Mouse (Mus musculus): ENCODE results near the gene Bnc2. TPM values are rescaled to one million over a fixed set of nuclear protein-coding genes. Genes with fewer than 3 reads are reported as not detected.

Gene Bnc2
- polyA plus RNA-seq, 1 experiment = 1.8 TPM

- Histone ChIP-seq H3K4me3 (ENCODE audit: control insufficient read depth, insufficient read depth, low read length) (no peak overlapping the region), H3K27ac (ENCODE audit: control insufficient read depth, insufficient read depth, low read length) (no peak overlapping the region), H3K27me3 (ENCODE audit: control insufficient read depth, insufficient read depth, low read length) (no peaks in the 10 kb centered on the region), H3K4me1 (replicated peaks; ENCODE audit: control insufficient read depth, insufficient read depth, low read length) (no peaks in the 10 kb centered on the region), H3K36me3 (ENCODE audit: control insufficient read depth, insufficient read depth, low read length) (no peaks in the 10 kb centered on the region)
- 88% methylated on average over 1 of the region's 1 CpGs for WGBS
- DNase-seq = no peak
- TF ChIP-seq POLR2A (IDR thresholded peaks at IDR 0.05; ENCODE audit: control insufficient read depth, extremely low read depth, insufficient read depth, low read length, poor library complexity) (no peak), CTCF (IDR thresholded peaks at IDR 0.05; ENCODE audit: borderline replicate concordance, control insufficient read depth, extremely low read depth, insufficient read depth, low read length, poor library complexity) (no peak)
These were observed 289.9 kb downstream of the Bnc2 start for GRCm38 (mm10) chr4:84385156-84385555.

- no peaks in the 10 kb centered on the region for H3K27me3 ChIP-seq (ENCODE audit: control insufficient read depth, insufficient read depth, low read length)
- no peak for DNase-seq
- TF ChIP-seq POLR2A (IDR thresholded peaks at IDR 0.05; ENCODE audit: control insufficient read depth, extremely low read depth, insufficient read depth, low read length, poor library complexity) (no peak), CTCF (IDR thresholded peaks at IDR 0.05; ENCODE audit: borderline replicate concordance, control insufficient read depth, extremely low read depth, insufficient read depth, low read length, poor library complexity) (no peak)
- H3K27ac ChIP-seq (ENCODE audit: control insufficient read depth, insufficient read depth, low read length) = no peak overlapping the region
- H3K36me3 ChIP-seq (ENCODE audit: control insufficient read depth, insufficient read depth, low read length) = no peaks in the 10 kb centered on the region
- H3K4me3 ChIP-seq (ENCODE audit: control insufficient read depth, insufficient read depth, low read length) = no peak overlapping the region
- H3K4me1 ChIP-seq (replicated peaks; ENCODE audit: control insufficient read depth, insufficient read depth, low read length) = no peaks in the 10 kb centered on the region
- WGBS = 89% methylated on average over 6 of the region's 6 CpGs
These were observed 295.8 kb downstream of the Bnc2 start for GRCm38 (mm10) chr4:84379289-84379688.

GRCm38 (mm10) chr4:84377513-84377912 is 297.6 kb downstream of the Bnc2 start:
- H3K4me1 ChIP-seq (replicated peaks; ENCODE audit: control insufficient read depth, insufficient read depth, low read length) = no peaks in the 10 kb centered on the region
- no peak overlapping the region for H3K27ac ChIP-seq (ENCODE audit: control insufficient read depth, insufficient read depth, low read length)
- H3K4me3 ChIP-seq (ENCODE audit: control insufficient read depth, insufficient read depth, low read length) = no peak overlapping the region
- WGBS = 89% methylated on average over 5 of the region's 5 CpGs
- H3K36me3 ChIP-seq (ENCODE audit: control insufficient read depth, insufficient read depth, low read length) = no peaks in the 10 kb centered on the region
- no peak for DNase-seq
- H3K27me3 ChIP-seq (ENCODE audit: control insufficient read depth, insufficient read depth, low read length) = no peaks in the 10 kb centered on the region
- TF ChIP-seq CTCF (IDR thresholded peaks at IDR 0.05; ENCODE audit: borderline replicate concordance, control insufficient read depth, extremely low read depth, insufficient read depth, low read length, poor library complexity) (no peak), POLR2A (IDR thresholded peaks at IDR 0.05; ENCODE audit: control insufficient read depth, extremely low read depth, insufficient read depth, low read length, poor library complexity) (no peak)

- DNase-seq = no peak
- WGBS = 15% methylated on average over 8 of the region's 8 CpGs
- Histone ChIP-seq H3K4me1 (replicated peaks; ENCODE audit: control insufficient read depth, insufficient read depth, low read length) (no peaks in the 10 kb centered on the region), H3K27me3 (ENCODE audit: control insufficient read depth, insufficient read depth, low read length) (no peaks in the 10 kb centered on the region), H3K36me3 (ENCODE audit: control insufficient read depth, insufficient read depth, low read length) (no peaks in the 10 kb centered on the region), H3K27ac (ENCODE audit: control insufficient read depth, insufficient read depth, low read length) (no peak overlapping the region), H3K4me3 (ENCODE audit: control insufficient read depth, insufficient read depth, low read length) (no peak overlapping the region)
- TF ChIP-seq POLR2A (IDR thresholded peaks at IDR 0.05; ENCODE audit: control insufficient read depth, extremely low read depth, insufficient read depth, low read length, poor library complexity) (no peak), CTCF (IDR thresholded peaks at IDR 0.05; ENCODE audit: borderline replicate concordance, control insufficient read depth, extremely low read depth, insufficient read depth, low read length, poor library complexity) (no peak)
These were observed 312.7 kb downstream of the Bnc2 start for GRCm38 (mm10) chr4:84362337-84362823.

- no peaks in the 10 kb centered on the region for H3K4me1 ChIP-seq (replicated peaks; ENCODE audit: control insufficient read depth, insufficient read depth, low read length)
- TF ChIP-seq CTCF (IDR thresholded peaks at IDR 0.05; ENCODE audit: borderline replicate concordance, control insufficient read depth, extremely low read depth, insufficient read depth, low read length, poor library complexity) = no peak
- no peak for TF ChIP-seq POLR2A (IDR thresholded peaks at IDR 0.05; ENCODE audit: control insufficient read depth, extremely low read depth, insufficient read depth, low read length, poor library complexity)
- WGBS = 79% methylated on average over 5 of the region's 5 CpGs
- H3K4me3 ChIP-seq (ENCODE audit: control insufficient read depth, insufficient read depth, low read length) = no peak overlapping the region
- no peaks in the 10 kb centered on the region for H3K36me3 ChIP-seq (ENCODE audit: control insufficient read depth, insufficient read depth, low read length)
- no peak for DNase-seq
- H3K27ac ChIP-seq (ENCODE audit: control insufficient read depth, insufficient read depth, low read length) = no peak overlapping the region
- no peaks in the 10 kb centered on the region for H3K27me3 ChIP-seq (ENCODE audit: control insufficient read depth, insufficient read depth, low read length)
These were observed 313.9 kb downstream of the Bnc2 start for GRCm38 (mm10) chr4:84361165-84361564.

GRCm38 (mm10) chr4:84359996-84360395 is 315.1 kb downstream of the Bnc2 start:
- Histone ChIP-seq H3K4me3 (ENCODE audit: control insufficient read depth, insufficient read depth, low read length) (no peak overlapping the region), H3K4me1 (replicated peaks; ENCODE audit: control insufficient read depth, insufficient read depth, low read length) (no peaks in the 10 kb centered on the region), H3K36me3 (ENCODE audit: control insufficient read depth, insufficient read depth, low read length) (no peaks in the 10 kb centered on the region), H3K27me3 (ENCODE audit: control insufficient read depth, insufficient read depth, low read length) (no peaks in the 10 kb centered on the region), H3K27ac (ENCODE audit: control insufficient read depth, insufficient read depth, low read length) (no peak overlapping the region)
- no peak for DNase-seq
- TF ChIP-seq CTCF (IDR thresholded peaks at IDR 0.05; ENCODE audit: borderline replicate concordance, control insufficient read depth, extremely low read depth, insufficient read depth, low read length, poor library complexity) (no peak), POLR2A (IDR thresholded peaks at IDR 0.05; ENCODE audit: control insufficient read depth, extremely low read depth, insufficient read depth, low read length, poor library complexity) (no peak)
- WGBS = 18% methylated on average over 2 of the region's 2 CpGs

- no peak for TF ChIP-seq CTCF (IDR thresholded peaks at IDR 0.05; ENCODE audit: borderline replicate concordance, control insufficient read depth, extremely low read depth, insufficient read depth, low read length, poor library complexity)
- no peak for TF ChIP-seq POLR2A (IDR thresholded peaks at IDR 0.05; ENCODE audit: control insufficient read depth, extremely low read depth, insufficient read depth, low read length, poor library complexity)
- DNase-seq = no peak
- no peaks in the 10 kb centered on the region for H3K27me3 ChIP-seq (ENCODE audit: control insufficient read depth, insufficient read depth, low read length)
- no peaks in the 10 kb centered on the region for H3K36me3 ChIP-seq (ENCODE audit: control insufficient read depth, insufficient read depth, low read length)
- no peak overlapping the region for H3K4me3 ChIP-seq (ENCODE audit: control insufficient read depth, insufficient read depth, low read length)
- H3K27ac ChIP-seq (ENCODE audit: control insufficient read depth, insufficient read depth, low read length) = no peak overlapping the region
- WGBS = 96% methylated on average over 2 of the region's 2 CpGs
- H3K4me1 ChIP-seq (replicated peaks; ENCODE audit: control insufficient read depth, insufficient read depth, low read length) = no peaks in the 10 kb centered on the region
These were observed 316.9 kb downstream of the Bnc2 start for GRCm38 (mm10) chr4:84358204-84358603.

Data from thymus, adult 2 months (tissue).